Mouse (Mus musculus): ENCODE measurements around the gene Trpv3. TPM values are rescaled to one million over a fixed set of nuclear protein-coding genes. Genes with fewer than 3 reads are reported as not detected.
"Not testable (repeated sequence)": the region's sequence is repeated elsewhere in the genome, so short reads cannot be mapped to it uniquely, and the experiment has no call there.

Trpv3 gene
- total RNA-seq, 2 experiments from 2014 or later = 0.05 TPM; not detected in 1

- DNase-seq = no peak
Observed at GRCm38 (mm10) chr11:73289621-73290020, 22.4 kb downstream of the Trpv3 start.

- no peak for DNase-seq
Observed at GRCm38 (mm10) chr11:73303123-73303522, 35.9 kb downstream of the Trpv3 start.

- DNase-seq = no peak
Observed at GRCm38 (mm10) chr11:73315961-73316360, 48.8 kb downstream of the Trpv3 start.

GRCm38 (mm10) chr11:73318581-73318980 lies 51.4 kb downstream of the Trpv3 start:
- DNase-seq = not testable (repeated sequence)

GRCm38 (mm10) chr11:73321064-73321463 lies 53.9 kb downstream of the Trpv3 start:
- not testable (repeated sequence) for DNase-seq

GRCm38 (mm10) chr11:73323906-73324830 lies 57.0 kb downstream of the Trpv3 start:
- no peak for DNase-seq

GRCm38 (mm10) chr11:73326485-73326886 lies 59.3 kb downstream of the Trpv3 start:
- DNase-seq = no peak

GRCm38 (mm10) chr11:73327361-73327760 lies 60.2 kb downstream of the Trpv3 start:
- no peak for DNase-seq

GRCm38 (mm10) chr11:73329442-73329841 lies 62.3 kb downstream of the Trpv3 start, which contains the start of the genes Aspa, Gm49340 and Spata22:
Gene Aspa (minus strand): TSS chr11:73329596.
Gene Gm49340 (plus strand): TSS chr11:73329741.
Gene Spata22 (plus strand): TSS chr11:73329741.
- DNase-seq = no peak

- no peak for DNase-seq
Observed at GRCm38 (mm10) chr11:73333357-73333756, 66.2 kb downstream of the Trpv3 start.

- no peak for DNase-seq
Observed at GRCm38 (mm10) chr11:73336919-73337318, 69.7 kb downstream of the Trpv3 start.

Other genes with a start within 250 kb of the Trpv3 start
- 1 to 10 TPM in 1 of 2 experiments, under 1 TPM in 1; 1.00 to 1.2 TPM for gene Camkk1, start 248.4 kb upstream of the Trpv3 start, total RNA-seq (2021)
- 1 to 10 TPM; 2.8 to 3.1 TPM for gene Ncbp3, start 219.6 kb upstream of the Trpv3 start, total RNA-seq (2021)
- gene Itgae, start 176.8 kb upstream of the Trpv3 start, total RNA-seq (2021) = under 1 TPM; 0.11 to 0.15 TPM
- under 1 TPM; 0.10 to 0.38 TPM for gene Haspin, start 129.1 kb upstream of the Trpv3 start, total RNA-seq (2021)
- 1 to 10 TPM; 8.7 to 9.7 TPM for gene P2rx5, start 107.0 kb upstream of the Trpv3 start, total RNA-seq (2021)
- 10 to 100 TPM; 77.8 to 87.8 TPM for gene Emc6, start 90.4 kb upstream of the Trpv3 start, total RNA-seq (2021)
- gene Tax1bp3, start 90.3 kb upstream of the Trpv3 start, total RNA-seq (2021) = 10 to 100 TPM; 10.1 to 15.2 TPM
- gene Ctns, start 68.3 kb upstream of the Trpv3 start, total RNA-seq (2021) = 1 to 10 TPM; 5.6 to 7.4 TPM
- gene Shpk, start 67.9 kb upstream of the Trpv3 start, total RNA-seq (2021) = 1 to 10 TPM in 1 of 2 experiments, under 1 TPM in 1; 0.59 to 1.0 TPM
- under 1 TPM in 1 of 2 experiments, not detected in 1; 0.21 TPM for gene Trpv1, start 33.1 kb upstream of the Trpv3 start, total RNA-seq (2021)
- 1 to 10 TPM; 1.8 to 4.8 TPM for gene Aspa, start 62.2 kb downstream of the Trpv3 start, total RNA-seq (2021)
- not detected for gene Gm49340, start 62.4 kb downstream of the Trpv3 start, total RNA-seq (2021)
- gene Spata22, start 62.4 kb downstream of the Trpv3 start, total RNA-seq (2021) = not detected
- gene Olfr20, start 83.4 kb downstream of the Trpv3 start, total RNA-seq (2021) = not detected
- gene Olfr376, start 103.9 kb downstream of the Trpv3 start, total RNA-seq (2021) = not detected
- not detected for gene Olfr1, start 132.2 kb downstream of the Trpv3 start, total RNA-seq (2021)
- not detected for gene Olfr378, start 161.1 kb downstream of the Trpv3 start, total RNA-seq (2021)
- not detected for gene Olfr380, start 190.1 kb downstream of the Trpv3 start, total RNA-seq (2021)
- gene Olfr381, start 224.2 kb downstream of the Trpv3 start, total RNA-seq (2021) = not detected
- not detected for gene Olfr382, start 249.8 kb downstream of the Trpv3 start, total RNA-seq (2021)

Data from gastrocnemius, postnatal 25 days (tissue).